Mouse (Mus musculus): ENCODE results near the gene Srpx.

DNA sequence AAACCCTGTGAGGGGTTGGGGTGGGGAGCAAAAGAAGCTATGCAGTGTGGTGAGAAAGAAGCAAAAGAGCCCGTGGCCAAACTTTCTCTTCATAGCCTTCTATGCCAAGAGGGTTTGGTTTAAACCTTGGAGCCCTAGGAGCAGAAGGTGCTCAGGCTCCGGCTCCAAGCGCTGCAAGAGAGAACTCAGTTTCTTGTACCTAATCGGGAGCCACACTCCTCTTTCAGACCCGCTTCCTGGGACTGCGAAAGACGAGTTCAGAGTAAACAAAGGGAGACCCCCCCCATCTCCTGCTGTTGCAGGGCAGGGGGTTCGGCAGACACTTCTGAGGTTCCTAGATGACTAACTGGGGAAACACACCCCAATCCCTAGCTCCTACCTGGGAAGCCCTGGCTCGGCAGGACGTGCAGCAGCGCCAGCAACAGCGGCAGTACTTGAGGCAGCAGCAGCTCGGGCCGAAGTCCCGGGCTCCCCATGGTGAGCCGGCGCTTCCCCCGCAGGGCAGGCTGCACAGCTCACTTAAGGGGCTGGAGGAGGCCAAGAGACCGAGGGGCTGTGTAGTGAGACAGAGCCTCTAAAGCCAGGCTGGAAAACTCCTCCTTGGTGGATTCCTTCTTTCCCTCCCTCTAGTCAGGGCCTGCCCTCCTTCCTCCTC lies at the start of gene Srpx:
- TF ChIP-seq POLR2A (IDR thresholded peaks at IDR 0.05; ENCODE audit: insufficient read depth, low read depth, low read length) (no peak), CTCF (IDR thresholded peaks at IDR 0.05) (no peak)
